Mouse (Mus musculus) telencephalon, adult 2 months (tissue): ENCODE results near the gene Hdgf.

Experiments used
- DNase-seq: peaks from one replicate; pipeline ENCODE4 v3.0.0-alpha.2; 2011; ENCODE audit warnings: low read depth, low spot score

The Hdgf gene

DNA sequence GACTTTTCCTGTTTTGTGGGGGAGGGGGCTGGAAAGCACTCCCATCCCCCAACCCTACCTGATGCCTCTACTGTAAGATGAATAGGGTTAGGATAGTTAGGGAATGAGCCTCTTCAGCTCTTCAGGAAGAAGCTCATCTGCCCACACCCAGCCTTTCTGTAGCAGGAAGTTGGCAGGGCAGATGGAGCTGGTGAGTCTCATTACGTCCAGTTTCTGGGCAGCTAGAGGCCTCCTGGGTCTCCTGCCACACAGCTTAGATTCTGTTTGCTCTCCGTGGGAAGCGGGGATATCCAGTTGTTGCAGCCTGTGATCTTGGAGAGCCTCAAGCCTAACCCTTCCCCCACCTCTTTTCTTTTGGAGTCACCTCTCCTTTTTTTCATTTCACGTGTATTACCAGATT lies 3.8 kb downstream of the Hdgf start:
- no peak for DNase-seq

DNA sequence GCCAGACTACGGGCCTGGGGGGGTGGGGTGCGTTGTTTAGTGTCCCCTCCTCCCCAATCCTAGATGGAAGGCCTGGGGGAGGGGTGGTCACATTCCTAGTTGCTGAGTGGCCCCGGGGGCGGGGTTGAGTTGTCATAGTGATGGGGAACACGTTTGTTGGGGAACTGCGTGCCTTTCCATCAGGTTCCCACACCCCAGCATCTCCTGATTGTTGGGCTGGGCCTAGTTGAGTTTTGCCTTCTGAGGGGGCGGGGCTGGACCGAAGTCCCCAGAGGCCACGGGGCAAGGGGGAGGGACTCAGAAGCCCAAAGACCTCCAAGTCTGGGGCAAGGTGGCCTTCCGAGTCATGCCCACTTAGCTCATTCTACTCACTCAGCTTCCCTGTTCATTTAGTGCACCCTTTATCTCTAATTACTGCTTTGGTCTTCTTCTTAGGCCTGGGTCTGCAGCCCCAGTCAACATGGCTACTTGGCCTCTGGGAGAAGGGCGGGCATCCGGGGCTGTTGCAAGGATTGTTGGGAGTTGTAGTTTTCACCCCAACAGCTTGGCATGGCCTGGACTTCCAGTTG lies 4.5 kb downstream of the Hdgf start:
- DNase-seq, result no peak

- no peak for DNase-seq
Observed at GRCm38 (mm10) chr3:87913491-87913890, 7.4 kb downstream of the Hdgf start.

DNA sequence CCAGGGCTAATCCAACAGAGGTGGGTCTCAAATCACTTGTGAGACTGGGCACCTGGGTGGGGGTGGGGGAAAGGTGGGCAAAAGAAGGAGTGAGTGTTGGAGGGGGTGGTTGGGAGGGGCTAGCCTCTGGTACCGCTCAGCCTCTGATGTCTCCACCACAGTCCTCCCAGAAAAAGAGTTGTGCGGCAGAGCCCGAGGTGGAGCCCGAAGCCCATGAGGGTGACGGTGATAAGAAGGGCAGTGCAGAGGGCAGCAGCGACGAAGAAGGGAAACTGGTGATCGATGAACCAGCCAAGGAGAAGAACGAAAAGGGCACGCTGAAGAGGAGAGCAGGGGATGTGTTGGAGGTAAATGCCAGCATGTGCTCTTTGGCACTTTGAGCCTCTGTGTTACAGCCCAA lies 7.8 kb downstream of the Hdgf start:
- no peak for DNase-seq

DNA sequence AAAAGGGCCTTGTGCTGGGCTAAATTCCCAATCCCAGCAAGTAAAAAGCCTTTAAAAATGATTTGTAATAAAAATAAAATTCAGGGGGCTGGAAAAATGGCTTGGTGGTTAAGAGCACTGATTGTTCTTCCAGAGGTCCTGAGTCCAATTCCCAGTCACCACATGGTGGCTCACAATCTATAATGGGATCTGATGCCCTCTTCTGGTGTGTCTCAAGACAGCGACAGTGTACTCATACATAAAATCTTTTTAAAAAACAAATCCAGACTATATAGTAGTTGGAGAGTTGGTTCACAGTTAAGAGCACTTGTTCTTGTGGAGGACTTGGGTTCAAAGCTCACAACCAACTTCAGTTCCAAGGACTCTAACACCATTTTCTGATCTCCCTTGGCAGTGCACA lies 10.9 kb downstream of the Hdgf start:
- no peak for DNase-seq

DNA sequence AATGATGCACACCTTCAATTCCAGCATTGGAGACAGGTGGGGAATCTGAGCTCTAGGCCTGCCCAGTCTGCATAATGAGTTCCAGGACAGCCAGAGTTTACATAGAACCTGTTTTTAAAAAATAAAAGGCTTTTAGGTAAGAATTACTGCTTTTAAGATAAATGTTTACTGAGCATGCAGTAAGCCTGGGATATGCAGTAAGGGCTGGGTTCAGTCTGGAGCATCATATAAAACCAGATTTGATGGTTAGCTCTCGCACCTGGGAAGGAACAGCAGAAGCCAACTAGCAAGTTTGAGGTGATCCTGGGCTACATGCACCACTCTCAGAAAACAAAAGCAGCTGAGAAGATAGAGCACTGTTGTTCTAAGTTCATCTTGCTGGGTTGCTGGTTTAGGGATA lies 12.4 kb downstream of the Hdgf start:
- DNase-seq, result no peak

- DNase-seq, result peak; percentile 98
Observed at GRCm38 (mm10) chr3:87919336-87920108, 13.4 kb downstream of the Hdgf start, which contains the start of gene Mrpl24. Mrpl24 (plus strand) TSS chr3:87919506.

DNA sequence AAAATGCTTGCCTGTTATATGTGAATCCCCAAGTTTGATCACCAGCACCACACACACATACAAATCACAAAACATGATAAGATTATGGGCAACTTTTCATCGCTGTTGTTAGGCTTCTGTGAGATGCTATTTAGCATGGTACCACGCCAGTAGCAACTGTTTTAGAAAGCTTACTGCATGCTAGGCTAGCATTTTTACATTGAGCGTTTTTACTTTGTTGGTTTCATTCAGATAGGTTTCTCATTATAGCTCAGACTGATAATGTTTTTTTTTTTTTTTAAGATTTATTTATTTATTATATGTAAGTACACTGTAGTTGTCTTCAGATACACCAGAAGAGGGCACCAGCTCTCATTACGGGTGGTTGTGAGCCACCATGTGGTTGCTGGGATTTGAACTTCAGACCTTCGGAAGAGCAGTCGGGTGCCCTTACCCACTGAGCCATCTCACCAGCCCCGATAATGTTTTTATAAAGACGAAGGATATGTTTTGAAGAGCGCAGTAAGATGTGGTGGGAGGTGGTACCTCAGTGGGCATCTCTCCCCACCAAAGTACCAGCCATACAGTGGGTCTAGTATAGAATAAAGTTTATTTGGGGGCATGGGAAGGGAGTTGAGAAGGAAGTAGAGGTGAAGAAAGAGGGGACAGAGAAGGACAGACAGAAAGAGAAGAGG lies 14.3 kb downstream of the Hdgf start:
- DNase-seq, result no peak

GRCm38 (mm10) chr3:87924996-87925395 lies 18.9 kb downstream of the Hdgf start:
- DNase-seq, result no peak

- DNase-seq, result no peak
Observed at GRCm38 (mm10) chr3:87927452-87927851, 21.3 kb downstream of the Hdgf start.

DNA sequence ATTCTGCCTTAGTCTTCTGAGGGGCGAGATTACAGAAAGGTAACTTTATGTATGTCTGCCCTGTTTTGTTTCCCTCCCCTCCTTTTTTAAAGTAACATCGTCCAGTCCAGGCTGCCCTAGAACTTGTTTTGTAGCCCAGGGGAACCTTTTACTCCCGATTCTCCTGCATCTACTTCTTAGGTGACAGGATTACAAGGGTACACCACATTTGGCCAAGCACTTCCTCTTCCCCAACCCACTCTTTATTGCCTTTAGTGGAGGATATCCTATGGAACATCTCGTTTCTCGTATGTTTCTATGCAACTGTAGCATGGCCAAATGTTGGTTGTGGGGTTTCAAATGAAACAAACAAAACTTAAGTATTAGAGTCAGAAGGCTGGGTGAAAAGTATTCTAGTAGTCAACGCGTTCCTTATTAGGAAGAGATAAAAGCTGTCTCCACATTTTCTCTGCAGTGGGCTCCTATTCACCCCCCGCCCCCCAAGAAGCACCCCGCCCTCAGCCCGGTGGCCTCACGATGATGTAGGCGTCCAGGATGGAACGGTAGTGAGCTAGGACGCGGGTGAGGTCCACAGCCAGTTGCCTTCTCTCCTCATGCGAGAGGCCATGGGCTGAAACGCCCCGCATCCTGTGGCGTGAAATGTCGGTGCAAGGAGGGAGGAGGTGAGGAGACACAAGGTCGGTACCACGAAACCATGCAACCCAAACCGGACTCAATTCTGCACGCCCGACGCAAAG lies 23.4 kb downstream of the Hdgf start:
- no peak for DNase-seq

DNA sequence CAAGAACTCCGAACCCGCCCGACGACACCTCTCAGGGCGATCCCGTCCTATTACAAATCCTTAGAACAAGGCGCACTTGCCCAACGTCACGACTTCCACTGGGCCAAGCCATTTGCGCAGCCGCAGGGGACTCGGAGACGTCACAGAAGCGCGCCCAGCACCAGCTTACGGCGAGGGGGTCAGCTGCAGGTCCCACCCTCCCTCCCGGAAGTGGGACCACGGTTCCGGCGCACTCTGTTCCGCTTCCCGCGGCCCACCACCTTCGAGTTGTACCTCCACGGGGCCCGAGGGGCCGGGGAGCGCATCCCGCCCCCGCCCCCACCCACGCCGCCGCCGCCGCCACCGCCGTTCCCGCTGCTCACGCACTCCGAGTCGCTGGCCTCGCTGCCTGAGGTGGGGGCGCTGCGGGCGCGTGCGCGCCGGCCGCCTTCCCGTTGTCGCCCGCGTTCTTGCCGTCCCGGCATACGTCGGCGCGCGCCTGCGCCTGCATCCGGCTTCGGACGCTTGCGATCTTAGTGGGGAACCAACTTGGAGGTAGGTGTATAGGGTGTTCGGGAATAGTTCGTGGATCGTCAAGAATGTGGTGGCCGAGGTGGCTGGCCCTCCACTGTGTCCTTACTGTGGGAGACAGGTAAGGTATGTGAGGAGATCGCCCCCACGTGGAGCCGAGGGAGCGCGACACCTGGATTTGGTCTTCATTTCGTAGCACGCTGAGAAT lies 24.1 kb downstream of the Hdgf start, which contains the start of the genes Isg20l2 and Rrnad1:
TSS of gene Isg20l2 (plus strand) at position 237 of the 718 bp plus-strand sequence.
TSS of gene Rrnad1 (minus strand) at position 640 of the 718 bp plus-strand sequence.
- peak; percentile 98 for DNase-seq

- DNase-seq, result no peak
Observed at GRCm38 (mm10) chr3:87934026-87934425, 27.9 kb downstream of the Hdgf start.

GRCm38 (mm10) chr3:87934501-87934900 lies 28.4 kb downstream of the Hdgf start:
- DNase-seq, result no peak

DNA sequence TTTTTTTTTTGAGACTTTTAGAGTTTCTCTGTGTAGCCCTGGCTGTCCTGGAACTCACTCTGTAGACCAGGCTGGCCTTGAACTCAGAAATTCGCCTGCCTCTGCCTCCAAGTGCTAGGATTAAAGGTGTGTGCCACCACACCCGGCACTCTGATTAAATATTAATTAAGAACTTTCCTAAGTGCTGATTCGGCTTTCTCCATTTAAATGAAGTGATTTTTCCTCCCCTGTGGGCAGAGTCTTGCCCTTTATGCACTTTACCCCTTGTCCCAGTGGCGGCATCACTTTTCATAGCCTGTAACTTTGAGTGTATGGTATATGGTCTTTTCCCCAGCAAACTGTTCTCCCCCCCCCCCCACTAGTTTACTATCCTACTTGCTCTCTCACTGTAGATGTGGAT lies 29.1 kb downstream of the Hdgf start:
- DNase-seq, result no peak

- DNase-seq, result peak; percentile 52
Observed at GRCm38 (mm10) chr3:87935776-87936175, 29.7 kb downstream of the Hdgf start.

DNA sequence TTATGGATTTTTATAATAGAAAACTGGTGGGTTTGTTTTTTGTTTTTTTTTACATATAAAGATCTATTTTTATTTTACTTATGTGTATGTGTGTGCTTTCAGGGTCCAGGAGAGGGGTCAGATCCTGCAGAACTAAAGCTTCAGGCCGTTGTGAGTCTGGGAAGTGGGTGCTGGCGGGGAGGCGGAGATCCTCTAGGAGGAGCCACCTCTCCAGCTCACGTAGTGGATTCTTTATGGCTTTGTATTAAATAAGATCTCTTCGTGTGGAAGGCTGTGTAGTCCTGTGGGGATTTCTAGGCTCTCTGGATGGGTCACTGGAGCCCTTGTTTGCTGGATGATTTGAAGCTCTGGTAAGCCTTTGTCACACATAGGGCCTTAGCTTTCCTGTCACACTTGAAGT lies 34.5 kb downstream of the Hdgf start:
- DNase-seq, result no peak

DNA sequence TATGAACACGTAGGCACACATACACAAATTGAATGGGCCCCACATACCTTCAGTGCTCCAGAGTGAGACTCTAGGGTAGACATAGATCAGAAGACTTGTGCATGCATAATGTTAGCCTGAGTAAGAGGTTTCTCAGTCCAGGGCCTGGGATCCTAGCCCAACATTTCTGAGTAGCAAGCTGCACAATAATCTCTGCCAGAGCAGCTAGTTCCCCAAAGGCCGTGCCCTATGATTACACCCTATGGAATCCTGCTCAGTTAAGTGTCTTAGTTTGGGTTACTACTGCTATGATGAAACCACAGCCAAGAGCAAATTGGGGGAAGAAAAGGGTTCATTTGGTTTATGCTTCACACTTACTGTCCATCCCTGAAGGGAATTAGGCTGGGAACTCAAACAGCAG lies 36.4 kb downstream of the Hdgf start:
- DNase-seq, result no peak

DNA sequence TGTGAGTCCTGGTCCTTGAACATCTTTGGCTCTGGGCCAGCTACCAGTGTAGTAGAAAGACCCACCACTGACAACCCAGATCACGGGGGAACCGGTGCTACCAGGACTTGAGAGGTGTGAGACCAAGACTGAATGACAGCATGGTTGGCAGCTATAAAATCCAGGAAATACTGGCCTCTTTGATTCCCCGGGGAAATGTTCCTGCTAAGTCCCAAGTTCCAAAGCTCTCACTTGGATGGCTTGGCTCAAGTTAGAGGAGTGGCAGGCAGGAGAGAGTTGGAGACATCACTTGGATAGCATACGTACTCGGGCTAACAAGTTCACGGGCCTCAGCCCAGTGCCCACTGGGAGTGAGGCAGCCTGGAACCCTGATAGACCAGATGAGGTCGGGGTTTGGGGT lies 37.5 kb downstream of the Hdgf start:
- DNase-seq, result no peak

GRCm38 (mm10) chr3:87944838-87945600 lies 38.9 kb downstream of the Hdgf start:
- DNase-seq, result no peak
